Mouse (Mus musculus) liver (tissue): Measurements from ENCODE around the gene Klk15.
"Not testable (repeated sequence)": the region's sequence is repeated elsewhere in the genome, so short reads cannot be mapped to it uniquely, and the experiment has no call there.

ENCODE experiments used
- DNase-seq: peaks from one replicate; pipeline ENCODE4 v3.0.0-alpha.2; 2020; ENCODE audit warnings: mixed read lengths

Gene Klk15

GRCm38 (mm10) chr7:43933440-43933839 lies at the start of gene Klk15:
TSS of gene Klk15 (plus strand) at chr7:43933740.
- no peak for DNase-seq

- no peak for DNase-seq
These were observed 42.2 kb upstream of the Klk15 start for GRCm38 (mm10) chr7:43891365-43891764.

DNA sequence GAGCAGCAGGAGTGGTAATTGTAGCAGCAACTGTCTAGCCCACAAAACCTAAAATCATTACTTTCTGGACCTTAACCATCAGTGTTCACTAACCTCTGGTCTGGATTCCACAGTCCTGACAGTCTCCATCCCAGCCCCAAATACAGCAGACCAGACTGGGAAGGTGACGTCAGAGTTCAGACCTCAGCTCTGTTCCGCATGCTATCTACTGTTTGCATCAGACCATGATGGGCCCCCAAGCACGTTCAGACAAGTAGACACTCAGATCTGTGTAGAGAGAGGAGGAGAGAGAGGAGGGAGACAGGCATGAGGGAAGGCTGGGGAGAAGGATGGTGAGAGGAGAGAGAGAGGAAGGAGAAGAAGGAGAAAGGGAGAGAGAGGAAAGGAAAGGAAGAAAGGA lies 41.8 kb upstream of the Klk15 start:
- no peak for DNase-seq

DNA sequence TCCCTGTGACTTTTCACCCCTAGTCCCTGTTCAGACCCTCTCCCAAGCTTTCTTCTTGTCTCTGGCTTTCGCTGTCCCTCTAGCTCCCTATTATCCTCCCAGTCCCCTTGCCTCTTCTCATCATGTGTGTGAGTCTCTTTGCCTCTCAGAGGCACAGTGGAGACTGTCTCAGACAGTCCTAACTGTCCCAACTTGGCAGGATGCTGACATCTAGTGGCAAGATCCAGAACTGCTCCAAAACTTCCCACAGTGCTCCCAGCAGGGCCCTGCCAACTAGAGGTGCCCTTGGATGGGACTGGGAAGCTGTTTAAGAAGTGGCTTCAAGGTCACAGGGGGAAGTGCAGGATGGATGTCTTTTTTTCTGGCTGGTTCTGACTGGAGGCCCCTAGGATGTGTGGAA lies 38.7 kb upstream of the Klk15 start:
- peak; percentile 68 for DNase-seq

DNA sequence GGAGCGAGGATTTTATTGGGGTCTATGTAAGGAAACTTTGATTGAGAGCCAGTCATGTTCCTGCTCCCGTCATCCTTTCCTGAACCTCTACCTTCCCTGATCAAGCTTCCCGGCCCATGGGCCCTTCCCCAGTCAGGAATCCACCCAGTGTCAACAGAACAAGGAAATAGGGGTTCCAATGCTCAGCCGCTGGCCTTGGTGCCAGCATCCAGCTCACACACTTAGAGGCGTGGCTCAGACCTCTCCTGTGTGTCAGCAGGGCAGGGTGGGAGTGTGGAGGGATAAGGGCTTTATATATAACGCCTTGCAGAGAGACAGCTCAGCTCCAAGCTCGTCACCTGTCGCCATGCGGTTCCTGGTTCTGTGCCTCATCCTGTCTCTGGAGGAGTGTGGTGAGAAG lies 18.7 kb upstream of the Klk15 start:
- no peak for DNase-seq

DNA sequence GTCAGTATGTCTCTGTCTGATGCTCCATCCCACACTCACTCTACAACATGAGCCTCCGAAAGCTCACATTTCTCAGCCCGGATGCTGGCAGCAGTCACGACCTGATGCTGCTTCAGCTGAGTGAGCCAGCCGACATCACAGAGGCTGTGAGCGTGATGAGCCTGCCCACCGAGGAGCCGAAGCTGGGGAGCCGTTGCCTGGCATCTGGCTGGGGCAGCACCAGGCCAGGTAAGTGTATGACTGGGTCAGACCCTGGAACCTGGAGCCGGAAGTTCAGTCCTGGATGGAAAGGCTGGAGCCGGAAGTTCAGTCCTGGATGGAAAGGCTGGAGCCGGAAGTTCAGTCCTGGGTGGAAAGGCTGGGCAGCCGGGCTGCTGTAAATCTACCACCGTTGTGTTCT lies 15.1 kb upstream of the Klk15 start:
- DNase-seq, result no peak

- no peak for DNase-seq
These were observed 14.7 kb upstream of the Klk15 start for GRCm38 (mm10) chr7:43918871-43919270.

DNA sequence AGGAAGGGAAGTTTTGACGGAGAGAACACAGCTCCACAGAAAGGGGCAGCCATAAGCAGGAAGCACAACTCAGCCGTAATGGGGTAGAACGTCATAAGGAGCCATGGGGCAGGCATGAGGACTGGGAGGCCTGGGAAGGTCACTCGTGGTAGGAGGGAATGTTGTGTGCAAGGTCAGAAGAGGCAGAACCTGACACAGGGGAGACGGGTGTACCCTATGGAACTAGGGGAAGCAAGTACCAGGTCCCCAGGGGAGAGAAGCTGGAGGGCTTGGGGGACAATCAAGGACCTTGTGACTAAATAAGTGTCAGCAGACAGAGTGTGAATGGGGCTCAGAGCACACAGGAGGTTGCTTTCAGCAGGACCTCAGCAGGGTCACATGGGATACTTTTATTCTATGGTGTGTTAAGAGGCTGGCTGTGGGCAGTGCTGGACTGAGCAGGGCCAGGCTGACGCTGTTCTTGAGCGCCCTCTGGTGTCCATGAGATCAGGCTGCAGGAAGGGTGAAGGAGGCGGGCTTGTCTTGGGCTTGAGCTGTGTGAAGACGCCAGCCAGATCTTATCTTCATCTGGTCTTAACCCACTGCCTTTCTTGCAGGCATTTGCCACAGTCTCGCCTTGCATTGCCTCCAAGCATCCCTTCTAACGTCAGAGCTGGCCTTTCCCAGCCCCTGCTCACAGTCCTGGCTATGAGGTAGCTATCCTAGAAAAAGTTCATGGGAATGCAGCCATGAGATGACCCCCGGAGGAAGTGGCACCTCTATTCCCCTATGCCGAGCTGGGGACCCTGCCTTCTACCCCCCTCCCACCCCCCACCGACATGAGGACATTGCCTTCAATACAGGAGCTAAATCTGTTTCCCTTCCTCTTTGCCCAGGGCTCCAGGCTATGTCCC lies 13.7 kb upstream of the Klk15 start:
- DNase-seq, result peak; percentile 54

DNA sequence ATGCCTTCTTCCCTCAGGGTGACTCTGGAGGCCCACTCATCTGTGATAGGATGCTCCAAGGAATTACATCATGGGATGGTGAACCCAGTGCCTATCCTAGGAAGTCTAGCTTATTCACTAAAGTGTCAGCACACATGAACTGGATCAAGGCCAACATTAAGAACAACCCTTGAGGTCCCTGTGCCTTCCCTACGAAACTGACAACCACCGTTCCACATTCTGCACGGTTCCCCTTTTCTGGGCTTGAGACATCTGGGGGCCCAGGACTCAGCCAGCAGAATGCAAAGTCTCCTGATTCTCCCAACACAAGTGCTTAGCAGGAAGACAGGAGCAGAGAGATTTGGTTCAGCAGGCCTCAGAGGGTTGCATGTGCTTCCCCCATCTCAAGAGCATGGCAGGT lies 13.0 kb upstream of the Klk15 start:
- DNase-seq, result no peak

GRCm38 (mm10) chr7:43921087-43921486 lies 12.5 kb upstream of the Klk15 start:
- no peak for DNase-seq

DNA sequence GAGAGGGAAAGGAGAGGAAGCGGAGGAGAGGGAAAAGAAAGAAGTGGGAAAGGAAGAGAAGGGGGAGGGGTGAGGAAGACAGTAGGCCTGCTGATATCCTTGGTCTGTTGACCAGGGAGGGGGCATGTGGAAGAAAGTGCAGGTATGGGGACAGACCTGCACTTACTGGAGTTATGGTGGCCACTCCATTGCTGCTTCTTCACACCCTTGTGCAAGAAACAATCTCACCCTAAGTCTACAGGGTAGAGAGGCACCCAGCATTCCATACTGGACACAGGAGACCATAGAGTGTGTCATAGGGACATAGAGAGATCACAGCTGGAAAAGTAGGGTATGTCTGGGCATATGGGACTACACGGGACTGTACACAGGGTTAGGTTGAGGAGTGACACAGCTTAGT lies 11.6 kb upstream of the Klk15 start:
- DNase-seq, result no peak

DNA sequence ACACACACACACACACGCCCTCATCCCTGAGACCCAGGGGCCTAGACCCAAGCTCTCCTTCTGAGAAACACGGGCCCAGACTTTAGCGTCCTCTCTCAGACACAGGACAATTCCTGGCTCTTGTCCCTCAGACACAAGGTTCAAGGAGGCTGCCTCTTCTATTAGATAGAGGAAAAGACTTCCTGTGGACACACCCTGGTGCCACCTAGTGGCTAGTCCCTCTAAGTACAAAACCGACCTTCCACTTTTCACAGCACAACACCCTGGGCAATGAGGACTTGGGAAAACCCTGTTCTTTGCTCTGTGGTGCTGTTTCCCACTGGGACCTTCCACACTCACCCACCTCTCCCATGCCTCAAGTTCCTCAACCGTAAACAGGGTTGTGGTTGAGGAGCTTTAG lies 7.6 kb upstream of the Klk15 start:
- no peak for DNase-seq

DNA sequence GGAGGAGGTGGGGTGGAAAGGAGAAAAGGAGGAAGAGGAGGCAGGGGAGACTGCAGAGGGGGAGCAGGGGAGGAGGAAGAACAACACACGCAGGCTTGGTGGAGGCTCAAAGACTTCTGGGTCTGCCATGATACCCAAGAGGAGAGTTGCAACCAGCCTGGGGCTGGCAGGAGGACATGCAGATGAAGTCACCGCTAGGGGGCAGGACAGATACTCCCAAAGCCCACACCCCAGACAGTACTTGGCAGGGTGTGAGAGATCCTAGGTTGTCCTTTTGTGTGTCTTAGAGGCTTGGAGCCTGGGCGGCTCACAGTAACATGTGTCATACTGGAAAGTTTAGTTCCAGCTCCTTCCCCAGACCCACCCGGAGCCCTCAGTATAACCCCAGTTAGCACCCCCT lies 5.0 kb upstream of the Klk15 start:
- peak; percentile 13 for DNase-seq

DNA sequence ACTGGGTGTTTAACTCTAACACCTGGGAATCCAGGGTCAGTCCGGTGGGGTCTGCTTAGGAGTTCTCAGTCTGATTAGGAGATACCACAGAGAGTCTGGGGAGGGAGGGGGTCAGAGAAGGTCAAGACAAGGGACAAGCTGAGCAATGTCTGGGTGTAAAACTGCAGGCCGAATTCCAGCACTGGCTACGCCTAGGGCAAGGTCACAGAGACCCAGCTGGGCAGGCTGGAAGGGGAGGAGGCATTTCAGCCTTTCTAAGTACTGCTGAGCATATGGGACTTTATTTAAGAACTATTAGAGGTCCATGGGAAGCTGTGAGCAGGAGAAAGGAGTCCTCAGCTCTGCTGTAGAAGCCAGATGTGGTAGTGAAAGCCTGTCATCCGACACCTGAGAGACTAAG lies 1.2 kb upstream of the Klk15 start:
- no peak for DNase-seq

GRCm38 (mm10) chr7:43934747-43935146 lies 1.2 kb downstream of the Klk15 start:
- DNase-seq, result no peak

- no peak for DNase-seq
These were observed 3.0 kb downstream of the Klk15 start for GRCm38 (mm10) chr7:43936551-43936950.

- not testable (repeated sequence) for DNase-seq
These were observed 8.8 kb downstream of the Klk15 start for GRCm38 (mm10) chr7:43942293-43942692.

- no peak for DNase-seq
These were observed 11.3 kb downstream of the Klk15 start for GRCm38 (mm10) chr7:43944727-43945264.

- no peak for DNase-seq
These were observed 16.8 kb downstream of the Klk15 start, which contains the start of gene Klk1b8 for GRCm38 (mm10) chr7:43950364-43950763. TSS of gene Klk1b8 (plus strand) at chr7:43950664.

GRCm38 (mm10) chr7:43952703-43953102 lies 19.2 kb downstream of the Klk15 start:
- DNase-seq, result no peak

DNA sequence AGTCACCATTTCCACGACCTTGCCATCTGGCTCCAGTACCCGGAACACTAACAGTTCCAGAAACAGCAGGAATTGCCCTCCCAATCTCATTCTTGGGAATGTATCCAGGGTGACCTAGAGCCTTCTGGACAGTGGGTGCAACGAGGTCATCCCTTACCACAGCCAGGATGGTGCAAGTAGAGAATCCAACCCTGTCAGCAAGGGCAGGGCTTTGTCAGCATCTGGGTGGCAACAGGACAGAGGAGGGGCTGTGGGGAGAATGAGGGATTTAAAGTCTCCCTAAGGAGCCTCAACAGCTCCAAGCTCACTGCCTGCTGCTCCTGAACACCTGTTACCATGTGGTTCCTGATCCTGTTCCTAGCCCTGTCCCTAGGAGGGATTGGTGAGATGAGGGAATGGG lies 32.9 kb downstream of the Klk15 start, which contains the start of gene Klk1b1:
TSS of gene Klk1b1 (plus strand) at position 301 of the 400 bp plus-strand sequence.
- DNase-seq, result no peak

DNA sequence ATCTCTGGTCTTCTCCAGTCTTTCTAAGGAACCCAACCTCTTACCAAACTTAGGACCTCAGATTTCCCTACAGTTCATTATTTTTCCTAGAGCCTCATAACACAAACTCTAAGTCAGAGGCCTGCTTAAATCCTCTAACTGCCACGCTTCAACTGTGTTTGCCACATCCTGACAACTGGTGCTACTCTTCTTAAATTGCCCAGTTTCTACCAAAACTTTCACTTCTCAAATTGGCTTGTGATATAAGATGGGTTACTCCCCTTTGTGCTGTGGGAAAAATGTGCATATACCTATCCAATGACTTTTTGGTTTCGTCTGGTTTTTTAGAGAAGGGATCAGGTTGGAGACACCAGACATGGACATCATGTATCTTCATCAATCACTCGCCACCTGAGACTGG lies 33.5 kb downstream of the Klk15 start:
- no peak for DNase-seq

DNA sequence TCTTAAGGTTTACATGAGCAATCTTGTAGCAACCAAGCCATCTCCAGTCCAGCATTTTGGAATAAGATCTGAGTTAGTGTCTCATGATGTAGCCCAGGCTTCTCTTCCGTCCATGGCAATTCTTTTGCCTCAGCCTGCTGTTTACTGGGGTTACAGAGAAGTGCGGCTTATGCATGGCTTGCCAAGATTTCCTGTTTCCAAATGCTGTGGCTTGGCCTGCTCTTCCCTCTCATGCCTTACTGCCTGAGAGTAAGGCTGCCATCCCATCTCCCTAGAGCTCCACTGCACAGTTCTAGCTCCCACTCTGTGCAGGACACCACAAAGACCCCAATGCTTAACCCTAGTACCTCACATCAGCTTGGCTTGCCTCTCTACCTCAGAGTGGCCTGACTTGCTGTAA lies 34.1 kb downstream of the Klk15 start:
- no peak for DNase-seq

DNA sequence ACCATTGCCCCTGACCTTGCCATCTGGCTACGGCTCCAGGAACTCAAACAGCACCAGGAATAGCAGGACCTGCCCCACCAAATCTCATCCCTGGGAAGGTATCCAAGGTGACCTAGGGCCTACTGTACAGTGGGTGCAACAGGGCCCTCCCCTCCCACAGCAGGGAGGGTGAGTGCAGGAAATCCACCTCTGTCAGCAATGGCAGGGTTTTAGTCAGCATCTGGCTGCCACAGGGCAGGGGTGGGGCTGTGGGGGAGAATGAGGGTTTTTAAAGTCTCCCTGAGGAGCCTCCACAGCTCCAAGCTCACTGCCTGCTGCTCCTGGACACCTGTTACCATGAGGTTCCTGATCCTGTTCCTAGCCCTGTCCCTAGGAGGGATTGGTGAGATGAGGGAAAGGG lies 42.2 kb downstream of the Klk15 start, which contains the start of gene Klk1b9:
TSS of gene Klk1b9 (plus strand) at position 301 of the 400 bp plus-strand sequence.
- not testable (repeated sequence) for DNase-seq
